Mouse (Mus musculus): ENCODE measurements around the gene Tap2.

DNA sequence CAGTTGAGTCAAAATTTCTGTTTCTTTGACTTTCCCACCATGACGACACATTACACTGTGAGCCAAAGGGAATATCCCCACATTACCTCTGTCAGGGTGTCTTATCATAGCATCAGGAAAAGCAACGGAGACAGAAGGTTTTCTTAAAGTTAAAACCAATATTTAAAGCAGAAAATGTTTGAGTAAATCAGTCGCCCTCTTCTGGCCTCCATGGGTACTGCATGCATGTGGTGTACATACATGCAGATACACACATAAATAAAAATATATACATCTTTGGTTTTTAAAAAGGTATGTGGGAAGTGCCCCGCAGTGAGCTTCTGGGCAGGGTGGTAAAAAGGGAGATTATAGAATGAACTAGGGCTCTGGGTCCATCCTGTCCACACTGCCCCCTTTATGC lies 26.1 kb upstream of the Tap2 start:
- TF ChIP-seq CTCF (IDR thresholded peaks at IDR 0.05; ENCODE audit: low read depth) (peak; percentile 53; the same call in 1 of the 2 replicates), EP300 (IDR thresholded peaks at IDR 0.05; ENCODE audit: low read depth) (no peak)

Measured in liver, embryonic 14.5 days (tissue).